Mouse (Mus musculus) v-Abl transformed pro-B cells (cell line): ENCODE data around the gene Gm49450.

ENCODE experiments used
- in situ Hi-C, 2 experiments: fragments of 400-800 bp; cut with MboI; formaldehyde crosslinking; loops; one replicate each; pipeline ENCODE4 v1.15.1; 2025; ENCODE audit not compliant: unreplicated experiment in 2 of 2

The Gm49450 gene

DNA sequence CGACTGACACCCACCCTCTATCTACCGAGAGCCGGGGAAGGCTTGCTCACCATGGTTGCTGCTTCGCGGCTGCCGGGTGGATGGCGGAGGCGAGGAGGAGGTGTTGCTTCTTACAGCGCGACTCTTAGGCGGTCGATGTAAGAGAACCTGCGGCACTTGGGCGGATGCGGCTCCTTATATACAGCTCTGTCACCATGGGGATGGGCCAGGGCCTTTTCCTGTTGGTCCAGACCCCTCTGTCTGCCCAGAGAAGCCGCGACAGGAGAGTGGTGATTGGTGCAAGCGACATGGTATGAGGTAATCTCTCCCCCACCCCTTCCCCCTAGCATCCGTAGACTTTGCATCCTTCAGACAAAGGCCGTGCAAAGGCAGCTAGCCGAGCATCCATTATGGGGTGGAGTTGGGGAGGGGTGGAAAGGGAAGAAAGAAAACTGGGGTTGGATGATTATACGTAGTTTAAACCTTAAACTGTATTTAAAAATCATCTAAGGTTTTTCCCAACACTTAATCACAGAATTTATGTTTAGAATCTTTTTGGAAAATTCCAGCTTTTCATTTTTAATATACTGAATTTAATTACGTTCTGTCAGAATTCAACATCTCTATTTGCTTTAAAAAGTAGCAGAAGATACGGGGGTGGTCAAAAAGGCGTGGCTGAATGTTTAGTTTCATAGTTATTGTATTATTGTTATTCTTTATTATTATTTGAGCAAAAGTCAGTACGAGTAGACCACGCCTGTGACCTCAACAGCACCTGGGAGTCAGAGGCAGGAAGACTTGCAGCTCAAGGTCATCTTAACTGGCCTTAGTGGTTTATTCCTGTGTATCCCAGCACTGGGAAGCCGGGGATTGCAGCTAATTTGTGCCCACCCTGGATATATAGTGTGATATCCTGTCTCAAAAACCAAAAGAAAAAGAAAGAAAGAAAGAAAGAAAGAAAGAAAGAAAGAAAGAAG lies at the start of gene Gm49450, which contains the start of gene Tuba1a:
Gene Gm49450 (minus strand): TSS at position 151 of the 956 bp plus-strand sequence.
Gene Tuba1a (minus strand): TSS at position 303 of the 956 bp plus-strand sequence.
- in situ Hi-C loops = no loop called here

DNA sequence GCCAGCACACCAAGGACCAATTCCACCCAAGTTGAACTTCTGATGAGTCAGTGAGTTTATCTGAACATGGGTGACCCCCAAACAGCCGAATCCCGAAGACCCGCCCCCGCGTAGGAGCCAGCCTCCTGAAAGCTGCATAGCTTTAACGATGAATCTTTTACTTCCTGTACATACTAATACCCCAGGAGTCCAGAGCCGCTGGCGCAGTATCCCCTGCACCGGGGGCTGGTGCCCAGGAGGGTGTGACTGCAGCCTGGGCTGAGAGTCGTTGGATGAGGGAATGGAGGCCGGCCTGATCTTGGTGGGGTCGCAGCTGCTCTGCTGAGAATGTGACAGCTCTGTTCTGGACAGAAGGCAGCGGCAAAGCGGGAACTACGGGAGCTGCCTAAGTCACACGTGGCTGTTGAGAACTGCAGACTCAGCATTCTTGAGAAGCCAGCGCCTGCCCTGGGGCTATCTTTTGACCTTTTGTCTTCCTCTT lies 48.1 kb upstream of the Gm49450 start:
- in situ Hi-C loops = loop anchor here (5.0 kb wide), 2 partner anchors 41 to 86 kb away; partner anchors contain the start of gene C1ql4 (in 1 of the 2)

DNA sequence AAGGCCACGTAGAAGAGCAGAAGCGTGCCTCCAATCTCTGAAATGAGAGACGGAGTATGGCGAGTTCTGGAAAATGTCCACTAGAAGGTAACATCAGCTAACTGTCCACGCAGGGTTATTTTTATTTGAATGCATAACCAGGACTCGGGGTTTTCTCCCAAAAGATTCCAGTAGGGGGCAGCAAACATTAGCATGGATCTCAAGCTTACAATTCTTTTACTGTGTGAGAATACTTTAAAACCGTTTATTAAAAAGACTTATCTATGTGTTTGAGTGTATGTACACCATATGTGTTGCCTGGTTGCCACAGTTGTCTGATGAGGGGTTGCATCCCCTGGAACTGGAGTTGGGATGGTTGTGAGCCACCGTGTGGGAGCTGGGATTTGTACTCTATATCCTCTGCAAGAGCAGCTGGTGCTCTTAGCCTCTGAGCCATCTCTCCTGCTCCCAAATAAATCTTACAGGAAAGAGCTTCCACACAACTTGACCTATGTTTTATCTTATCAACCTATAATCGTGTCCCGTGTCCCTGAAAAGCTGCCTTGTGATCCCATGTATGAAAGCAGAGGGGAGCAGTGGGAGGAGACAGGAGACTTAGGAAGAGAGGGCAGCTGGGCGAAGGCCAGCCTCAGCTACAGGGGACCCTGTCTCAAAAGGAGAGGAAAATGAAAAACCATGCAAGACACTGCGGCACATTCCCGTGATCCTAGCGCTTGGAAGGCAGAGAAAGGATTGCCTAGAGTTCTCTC lies 47.4 kb upstream of the Gm49450 start:
- in situ Hi-C loops = loop anchor here (5.0 kb wide), 2 partner anchors 42 to 87 kb away; partner anchors contain the start of gene C1ql4 (in 1 of the 2)

DNA sequence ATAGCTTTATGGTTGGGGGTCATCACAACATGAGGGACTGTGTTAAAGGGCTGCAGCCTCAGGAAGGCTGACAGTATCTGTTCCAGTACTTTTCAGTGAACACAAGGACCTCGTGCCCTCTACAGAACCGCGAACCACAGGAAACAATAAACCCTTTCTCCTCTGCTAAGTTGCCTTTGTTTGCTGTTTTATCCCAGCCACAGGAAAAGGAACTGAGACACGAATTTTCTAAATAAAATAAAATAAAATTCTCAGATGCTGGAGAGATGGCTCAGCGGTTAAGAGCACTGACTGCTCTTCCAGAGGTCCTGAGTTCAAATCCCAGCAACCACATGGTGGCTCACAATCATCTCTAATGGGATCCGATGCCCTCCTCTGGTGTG lies 45.4 kb upstream of the Gm49450 start:
- in situ Hi-C loops = loop anchor here (5.0 kb wide), 2 partner anchors 106 to 116 kb away; partner anchors contain the start of gene Rhebl1 (in 1 of the 2)

DNA sequence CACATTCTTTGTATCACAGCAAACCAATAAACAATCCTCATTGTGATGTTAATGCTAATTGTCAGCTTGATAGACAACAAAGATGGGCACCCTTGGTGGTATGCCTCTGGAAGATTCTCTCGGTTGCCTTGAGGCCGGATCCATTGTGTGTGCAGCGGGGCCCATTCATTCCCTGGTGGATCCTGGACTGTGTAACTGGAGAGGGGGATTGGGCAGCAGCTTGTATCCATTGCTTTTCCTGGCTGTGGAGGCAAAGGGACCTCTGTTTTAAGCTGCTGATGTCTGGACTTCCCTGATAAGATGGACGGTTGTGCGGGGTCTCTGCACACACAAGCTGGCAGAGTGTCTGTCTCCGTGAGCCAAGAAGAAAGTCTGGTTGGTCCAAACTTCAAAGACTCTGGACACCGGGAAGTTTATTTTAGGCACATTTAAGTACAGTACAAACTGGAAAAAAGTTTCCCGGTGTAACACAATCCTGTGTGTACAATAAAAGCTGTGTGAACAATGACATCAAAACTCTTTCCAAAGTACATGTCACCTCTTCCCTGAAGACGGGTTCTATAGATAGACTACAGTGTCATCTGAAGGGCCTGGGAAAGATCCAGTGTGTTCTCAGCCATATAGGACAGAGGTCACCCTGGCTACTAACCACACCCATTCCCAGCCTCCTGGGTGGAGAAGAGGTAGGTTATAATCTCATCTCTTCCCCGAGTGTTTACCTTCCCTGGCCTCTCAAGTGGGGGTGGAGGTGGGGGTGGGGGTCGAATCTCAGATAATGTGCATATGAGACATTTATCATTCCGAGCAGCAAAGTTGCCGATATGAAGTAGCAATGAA lies 44.8 kb upstream of the Gm49450 start:
- in situ Hi-C loops = loop anchor here (5.0 kb wide), 2 partner anchors 106 to 116 kb away; partner anchors contain the start of gene Rhebl1 (in 1 of the 2)

DNA sequence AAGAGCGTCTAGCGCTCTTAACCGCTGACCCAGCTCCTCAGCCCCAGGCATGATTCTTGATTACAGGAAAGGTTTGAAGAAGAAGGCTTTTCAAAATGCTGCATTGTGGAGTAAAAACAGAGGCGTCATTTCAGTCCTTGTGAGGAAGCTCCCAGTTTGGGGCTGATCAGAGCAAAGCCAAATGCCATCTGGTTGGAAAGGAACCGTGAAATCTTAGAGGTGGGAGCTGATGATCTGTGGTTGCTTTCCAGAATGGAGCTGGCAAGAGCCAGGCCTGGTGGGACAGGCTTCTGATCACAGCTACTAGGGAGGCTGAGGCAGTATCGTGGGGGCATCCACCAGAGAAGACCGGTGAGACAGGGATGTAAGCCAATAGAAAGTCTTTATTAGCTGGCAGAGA lies 43.5 kb upstream of the Gm49450 start:
- in situ Hi-C loops = loop anchor here (5.0 kb wide), 2 partner anchors 105 to 115 kb away; partner anchors contain the start of gene Rhebl1 (in 1 of the 2)

DNA sequence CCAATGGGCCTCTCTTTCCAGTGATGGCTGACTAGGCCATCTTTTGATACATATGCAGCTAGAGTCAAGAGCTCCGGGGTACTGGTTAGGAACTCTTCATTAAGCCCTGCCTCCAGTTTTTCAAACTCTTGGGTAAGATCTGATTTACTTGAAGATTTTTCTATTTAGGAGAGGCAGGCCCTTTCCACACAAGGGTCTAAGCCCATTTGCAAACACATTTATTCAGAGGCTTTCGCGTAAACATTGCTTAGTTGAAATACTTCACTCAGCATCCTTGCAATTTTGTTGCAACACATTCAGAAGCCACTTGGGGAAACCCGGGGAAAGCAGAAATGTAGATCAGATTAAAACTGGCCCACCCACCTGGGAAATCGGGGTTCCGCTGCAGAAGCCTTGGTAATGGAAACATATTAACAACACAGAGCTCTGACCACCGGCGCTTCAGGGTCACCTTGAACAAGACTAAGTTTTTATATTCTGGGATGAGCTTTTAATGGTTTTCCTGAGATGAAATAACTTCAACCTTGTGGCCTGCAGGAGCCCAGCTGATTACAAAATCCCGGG lies 41.7 kb upstream of the Gm49450 start:
- in situ Hi-C loops = loop anchor here (5.0 kb wide), 3 partner anchors 58 to 113 kb away; partner anchors contain the start of gene Rhebl1 (in 1 of the 2)

DNA sequence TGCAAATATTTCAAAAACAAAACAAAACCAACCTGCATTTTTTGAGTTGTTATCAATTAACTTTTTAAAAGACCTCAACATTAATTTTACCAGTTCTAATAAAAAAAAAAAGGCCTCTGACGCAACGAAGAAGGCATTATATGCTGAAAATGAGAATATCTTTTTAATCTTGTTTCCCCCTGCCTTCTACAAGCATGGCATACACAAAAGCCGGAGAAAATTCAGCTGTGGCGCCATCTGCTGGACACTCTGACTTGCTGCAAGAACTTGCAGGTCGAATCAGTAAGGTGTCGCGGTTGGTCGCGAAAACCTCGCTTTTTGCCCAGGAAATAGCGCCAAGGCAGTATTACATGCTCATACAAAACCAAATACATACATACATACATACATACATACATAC lies 40.5 kb upstream of the Gm49450 start:
- in situ Hi-C loops = loop anchor here in 1 of 2 experiments (5.0 kb wide), 1 partner anchor 57 kb away; no protein-coding TSS in a partner anchor

DNA sequence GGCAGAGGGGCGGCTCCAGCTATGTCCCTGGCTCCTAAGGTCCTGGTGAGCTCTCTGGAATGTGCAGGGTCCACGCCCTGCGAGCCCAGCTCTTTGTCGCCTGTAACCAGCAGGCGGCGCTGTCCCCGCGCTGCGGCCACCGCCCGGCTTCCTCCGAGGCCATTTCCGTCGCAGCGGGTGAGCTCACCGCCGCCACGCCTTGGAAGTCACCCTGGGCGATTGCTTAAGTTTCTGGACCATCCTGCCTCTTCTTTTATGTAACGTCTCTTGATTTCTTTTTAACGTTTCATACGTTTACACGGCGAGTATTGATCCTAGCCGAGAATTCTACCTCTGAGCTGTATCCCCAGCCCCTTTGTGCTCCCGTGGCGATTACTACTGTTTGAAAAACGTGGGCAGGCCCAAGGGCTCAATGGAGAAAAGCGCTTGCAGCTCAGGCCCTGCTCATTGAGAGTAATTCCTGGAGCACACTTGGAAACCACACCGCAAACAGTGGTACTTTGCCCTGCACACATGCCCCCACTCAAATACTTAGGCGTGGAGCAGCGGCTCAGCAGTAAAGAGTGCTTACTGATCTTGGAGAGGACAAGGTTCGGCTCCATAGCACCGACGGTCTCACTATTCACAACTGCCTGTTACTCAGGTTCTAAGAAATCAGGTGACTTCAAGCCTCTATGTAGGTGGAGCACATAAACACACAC lies 39.9 kb upstream of the Gm49450 start:
- in situ Hi-C loops = loop anchor here in 1 of 2 experiments (5.0 kb wide), 1 partner anchor 56 kb away; no protein-coding TSS in a partner anchor

DNA sequence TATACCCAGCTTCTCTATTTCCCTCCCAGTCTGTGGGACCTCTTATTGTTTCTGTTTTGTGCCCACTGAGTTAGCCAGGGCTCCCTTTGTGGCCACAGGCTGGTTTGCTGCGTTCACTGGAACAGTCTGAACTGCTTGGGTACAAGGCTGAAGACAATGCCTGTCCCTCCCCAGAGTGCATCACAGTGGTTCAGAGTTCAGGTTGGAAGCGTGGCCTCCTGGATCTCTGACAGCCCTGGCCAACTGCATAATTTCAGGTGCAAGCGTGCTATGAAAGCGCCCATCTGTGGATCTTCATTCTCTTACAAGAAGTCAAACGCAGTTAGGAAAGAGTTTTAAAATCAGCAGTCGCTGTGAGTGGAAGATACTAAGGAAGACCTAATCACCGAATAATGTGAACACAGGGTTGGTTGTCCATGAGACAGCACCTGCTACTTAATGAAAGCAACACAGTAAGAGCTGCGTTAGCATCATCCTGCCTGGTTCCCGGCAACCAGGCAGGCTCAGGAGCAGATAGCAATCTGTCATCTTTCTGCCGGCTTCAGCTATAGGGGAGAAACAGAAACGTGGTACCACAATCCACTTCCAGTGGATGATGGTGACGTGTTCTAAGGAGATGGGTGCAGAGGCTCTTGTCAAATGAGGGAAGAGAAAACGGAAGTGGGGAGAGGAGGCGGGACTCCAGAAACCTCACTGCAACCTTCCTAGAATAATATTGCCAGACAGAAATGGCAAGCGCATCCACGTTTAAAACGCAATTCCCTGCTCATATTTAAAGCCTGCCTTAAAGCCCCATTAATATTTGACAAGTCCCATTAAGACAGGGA lies 38.9 kb upstream of the Gm49450 start:
- in situ Hi-C loops = loop anchor here in 1 of 2 experiments (5.0 kb wide), 1 partner anchor 55 kb away; no protein-coding TSS in a partner anchor

DNA sequence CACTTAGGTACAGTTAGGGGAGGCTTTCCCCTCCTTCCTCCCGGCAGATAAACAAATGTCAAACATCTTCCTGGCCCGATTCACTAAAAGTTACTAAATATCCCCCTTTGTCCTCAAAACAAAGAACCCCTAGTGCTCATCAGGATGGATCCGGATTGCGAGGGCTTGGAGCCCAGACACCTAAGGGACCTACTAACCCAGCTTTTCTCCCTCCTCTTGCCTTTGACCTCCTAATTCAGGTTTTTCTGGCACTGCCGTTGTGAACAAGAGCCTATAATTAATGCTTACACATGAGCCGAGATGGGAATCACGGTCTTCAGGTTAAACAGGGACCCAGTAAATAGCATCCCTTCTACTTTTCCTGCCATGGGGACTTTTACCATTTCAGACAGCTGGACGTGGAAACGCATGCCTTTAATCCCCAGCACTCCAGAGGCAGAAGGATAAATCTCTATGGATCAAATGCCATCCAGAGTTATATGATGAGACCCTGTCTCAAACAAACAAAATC lies 38.2 kb upstream of the Gm49450 start:
- in situ Hi-C loops = loop anchor here in 1 of 2 experiments (5.0 kb wide), 1 partner anchor 54 kb away; no protein-coding TSS in a partner anchor

DNA sequence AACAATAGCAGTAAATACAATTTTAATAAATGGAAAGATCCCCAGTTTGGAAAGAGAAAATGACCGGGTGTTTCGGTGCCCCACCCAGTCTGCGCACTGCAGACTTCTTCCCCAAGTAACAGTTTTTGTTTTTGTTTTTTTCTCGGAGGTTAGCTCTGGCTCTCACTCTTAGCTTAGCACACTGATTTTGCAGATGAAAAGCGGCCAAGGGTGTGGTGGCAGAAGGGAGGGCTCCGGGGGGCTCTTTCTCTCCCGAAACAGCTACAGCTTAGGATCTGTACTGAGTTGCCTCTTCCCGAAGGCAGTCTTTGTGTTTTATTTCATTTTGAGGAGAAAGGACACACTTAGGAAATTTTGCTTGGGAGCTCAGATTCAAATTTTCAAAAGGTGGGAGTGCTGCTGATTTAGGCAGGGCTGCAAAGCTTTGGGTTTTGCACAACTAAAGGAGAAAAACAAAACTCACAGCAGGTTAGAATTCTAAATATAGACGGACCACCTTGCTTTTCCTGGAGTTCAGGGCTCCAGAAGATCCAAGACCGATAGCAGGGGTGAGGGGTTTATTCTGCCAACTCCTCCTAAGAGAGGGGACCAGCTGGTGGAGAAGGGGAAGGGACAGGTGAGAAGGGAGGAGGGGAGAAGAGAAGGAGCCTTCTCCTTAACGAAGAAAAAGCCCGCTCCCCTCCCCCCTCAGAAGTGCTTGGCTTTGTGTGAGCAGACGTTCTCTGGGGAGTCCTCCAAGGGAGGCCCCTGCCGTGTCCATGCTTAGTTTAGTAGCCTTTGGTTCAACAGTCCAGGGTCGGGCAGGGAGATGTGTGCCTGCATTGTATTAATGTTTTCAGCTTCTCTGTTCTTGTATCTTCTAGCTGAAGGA lies 37.6 kb upstream of the Gm49450 start:
- in situ Hi-C loops = loop anchor here in 1 of 2 experiments (5.0 kb wide), 1 partner anchor 54 kb away; no protein-coding TSS in a partner anchor

DNA sequence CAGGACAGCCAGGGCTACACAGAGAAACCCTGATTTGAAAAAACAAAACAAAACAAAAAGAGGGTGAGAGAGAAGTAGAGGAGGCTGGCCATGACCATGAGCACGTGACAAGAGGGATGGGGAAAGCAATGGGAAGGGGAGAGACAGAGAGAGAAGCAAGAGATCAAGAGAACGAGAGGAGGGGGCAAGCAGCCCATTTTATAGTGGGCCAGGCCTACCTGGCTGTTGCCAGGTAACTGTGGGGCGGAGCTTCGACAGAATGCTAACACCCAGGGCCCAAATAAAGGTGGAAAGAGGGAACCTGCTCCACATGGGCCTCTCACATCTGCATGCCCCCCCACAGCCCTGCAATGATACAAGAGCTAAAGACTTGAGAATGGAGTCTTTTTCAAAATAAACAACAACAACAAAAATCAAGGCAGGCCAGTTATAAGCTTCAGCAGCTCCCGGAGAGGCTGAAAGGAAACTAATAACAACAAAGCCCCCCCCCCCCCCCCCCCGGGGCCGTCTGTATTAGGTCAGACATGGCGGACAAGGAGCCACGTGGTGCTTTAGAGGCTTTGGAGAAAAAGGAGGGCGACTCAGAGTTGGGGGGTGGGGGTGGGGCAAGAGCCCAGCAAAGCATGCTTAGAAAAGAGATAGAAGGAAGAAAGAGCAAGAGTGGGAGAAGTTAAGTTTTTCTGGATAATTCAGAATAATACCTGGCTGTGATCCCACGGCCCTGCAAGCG lies 36.5 kb upstream of the Gm49450 start:
- in situ Hi-C loops = loop anchor here in 1 of 2 experiments (5.0 kb wide), 1 partner anchor 53 kb away; no protein-coding TSS in a partner anchor

DNA sequence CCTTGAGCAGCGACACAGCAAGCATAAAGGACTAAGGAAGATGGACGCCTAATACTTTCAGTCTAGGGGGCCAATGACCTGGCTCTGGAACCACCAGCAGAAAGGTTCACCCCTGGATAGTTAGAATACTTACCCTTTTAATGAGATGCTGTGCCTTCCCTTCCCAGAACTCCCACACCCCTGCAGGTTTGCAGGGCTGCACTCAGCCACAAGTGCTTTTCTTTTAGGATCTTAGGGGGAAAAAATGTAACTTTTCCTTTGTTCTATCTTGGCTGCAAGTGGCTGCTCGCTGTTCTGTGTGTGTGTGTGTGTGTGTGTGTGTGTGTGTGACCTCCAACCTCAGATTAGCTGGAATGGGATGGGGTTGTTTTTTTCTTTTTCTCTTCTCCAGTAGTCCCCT lies 35.4 kb upstream of the Gm49450 start:
- in situ Hi-C loops = no loop called here

DNA sequence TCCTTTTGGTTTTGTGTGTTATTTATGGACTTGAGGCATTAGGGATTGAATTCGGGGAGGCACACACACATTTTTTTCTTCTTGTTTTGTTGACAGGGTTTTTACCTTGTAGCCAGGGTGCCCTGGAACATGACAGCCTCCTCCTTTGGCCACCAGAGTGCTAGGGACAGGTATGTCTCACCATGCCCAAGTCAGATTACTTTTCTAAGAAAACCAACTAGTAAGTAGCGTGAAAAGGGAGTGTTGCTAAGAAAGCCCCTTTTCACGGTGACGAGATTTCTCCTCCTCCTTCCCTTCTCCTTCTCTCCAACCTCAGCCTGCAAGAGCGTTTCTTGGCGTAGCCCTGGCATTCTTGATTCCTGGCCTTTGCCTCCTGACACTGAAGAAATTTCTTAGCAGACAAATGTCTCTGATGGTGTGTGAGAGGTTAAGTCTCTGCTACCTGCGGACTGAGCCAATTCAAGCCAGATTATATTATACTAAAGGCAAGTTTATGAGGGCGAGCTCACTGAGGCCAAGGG lies 34.4 kb upstream of the Gm49450 start:
- in situ Hi-C loops = no loop called here
